Mouse (Mus musculus) macrophage (primary cell): ENCODE data around the gene N4bp3. TPM values are rescaled to one million over a fixed set of nuclear protein-coding genes. Genes with fewer than 3 reads are reported as not detected.
A peak's percentile ranks its signal among the peaks of the same experiment; 100 is the strongest.
"Not testable (repeated sequence)": the region's sequence is repeated elsewhere in the genome, so short reads cannot be mapped to it uniquely, and the experiment has no call there.

Experiments
- H3K27ac ChIP-seq: fragments of 350-480 bp; formaldehyde crosslinking; 2 replicates; pipeline ENCODE4 v1.9.0; 2021
- H3K36me3 ChIP-seq: fragments of 350-480 bp; formaldehyde crosslinking; 2 replicates; pipeline ENCODE4 v1.9.0; 2021; ENCODE audit errors: inconsistent target
- H3K4me3 ChIP-seq: fragments of 350-480 bp; formaldehyde crosslinking; 2 replicates; pipeline ENCODE4 v1.9.0; 2021; ENCODE audit errors: inconsistent target
- H3K79me2 ChIP-seq: fragments of 350-480 bp; formaldehyde crosslinking; 2 replicates; pipeline ENCODE4 v1.9.0; 2021; ENCODE audit errors: inconsistent target
- WGBS: methylation state at CpG from one replicate; pipeline ENCODE4 v1.1.7; 2026; ENCODE audit warnings: inconsistent platforms; ENCODE audit not compliant: missing documents; 5-methylcytosine and 5-hydroxymethylcytosine counted together
- polyA plus RNA-seq: library from polyadenylated mRNA; stranded (reverse); fragments of 250-400 nt; gene quantifications from 3 replicates; pipeline ENCODE4 v1.2.4, GENCODE M21; 2018; ENCODE audit warnings: inconsistent platforms

N4bp3 gene
- polyA plus RNA-seq, 1 experiment from 2014 or later: 6.3 TPM

DNA sequence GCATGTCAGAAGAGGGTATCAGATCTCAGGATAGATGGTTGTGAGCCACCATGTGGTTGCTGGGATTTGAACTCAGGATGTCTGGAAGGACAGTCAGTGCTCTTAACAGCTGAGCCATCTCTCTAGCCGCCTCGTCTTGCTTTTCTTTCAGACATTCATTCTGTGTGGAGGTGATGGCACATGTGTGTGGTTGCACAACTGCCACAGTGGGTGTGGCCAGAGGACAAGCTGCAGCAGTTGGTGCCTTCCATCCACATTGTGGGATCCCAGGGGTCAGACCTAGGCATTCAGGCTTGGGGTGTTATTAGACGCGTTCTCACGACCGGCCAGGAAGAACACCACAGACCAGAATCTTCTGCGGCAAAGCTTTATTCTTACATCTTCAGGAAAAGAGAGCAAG, 14.1 kb upstream of the N4bp3 start:
- not testable (repeated sequence) for H3K36me3 ChIP-seq, H3K4me3 ChIP-seq, H3K27ac ChIP-seq, H3K79me2 ChIP-seq
- WGBS: 84% methylated on average over 4 of the region's 7 CpGs

DNA sequence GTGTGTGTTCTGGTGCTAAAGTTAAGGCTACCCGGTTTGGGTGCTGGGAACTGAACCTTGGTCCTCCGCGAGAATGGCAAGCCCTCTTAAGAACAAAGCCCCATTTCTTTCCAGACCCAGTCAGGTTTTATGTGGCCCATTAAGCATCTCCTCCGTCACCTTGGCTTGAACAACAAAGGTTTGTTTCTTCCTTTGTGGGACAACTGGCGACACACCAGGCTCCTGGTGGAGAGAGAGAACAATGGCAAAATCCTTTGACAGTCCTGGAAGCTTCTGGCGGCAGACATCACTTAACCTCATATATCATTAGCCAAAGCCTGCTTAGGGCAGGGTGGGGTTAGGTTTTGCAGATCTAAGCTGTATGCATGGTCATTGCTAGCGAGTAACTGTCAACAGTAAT, 12.0 kb upstream of the N4bp3 start:
- H3K36me3 ChIP-seq: no peaks in the 10 kb centered on the region
- WGBS: 91% methylated on average over 7 of the region's 7 CpGs
- H3K27ac ChIP-seq: no peak overlapping the region
- no peaks in the 10 kb centered on the region for H3K79me2 ChIP-seq
- H3K4me3 ChIP-seq: no peak overlapping the region

DNA sequence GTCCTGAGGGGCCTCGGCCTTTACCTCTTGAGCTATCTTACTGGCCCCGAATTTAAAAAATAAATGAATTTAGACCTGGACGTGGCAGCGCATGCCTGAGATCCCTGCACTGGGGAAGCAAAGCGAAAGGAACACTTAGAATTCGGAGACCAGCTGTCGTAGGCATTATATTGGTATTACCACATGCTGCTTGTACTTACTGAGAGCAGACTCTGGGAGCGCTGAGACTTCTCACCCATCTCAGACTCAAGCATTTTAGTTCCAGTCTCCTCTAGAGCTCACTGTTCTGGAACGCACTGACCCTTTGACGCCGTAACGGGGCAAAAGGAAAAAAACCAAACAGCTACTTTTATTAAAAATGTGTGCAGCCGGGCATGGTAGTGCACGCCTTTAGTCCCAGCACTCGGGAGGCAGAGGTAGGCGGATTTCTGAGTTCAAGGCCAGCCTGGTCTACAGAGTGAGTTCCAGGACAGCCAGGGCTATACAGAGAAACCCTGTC, 11.3 kb upstream of the N4bp3 start:
- no peak overlapping the region for H3K27ac ChIP-seq
- H3K4me3 ChIP-seq: no peak overlapping the region
- WGBS: 95% methylated on average over 14 of the region's 16 CpGs
- no peaks in the 10 kb centered on the region for H3K36me3 ChIP-seq
- H3K79me2 ChIP-seq: no peaks in the 10 kb centered on the region

DNA sequence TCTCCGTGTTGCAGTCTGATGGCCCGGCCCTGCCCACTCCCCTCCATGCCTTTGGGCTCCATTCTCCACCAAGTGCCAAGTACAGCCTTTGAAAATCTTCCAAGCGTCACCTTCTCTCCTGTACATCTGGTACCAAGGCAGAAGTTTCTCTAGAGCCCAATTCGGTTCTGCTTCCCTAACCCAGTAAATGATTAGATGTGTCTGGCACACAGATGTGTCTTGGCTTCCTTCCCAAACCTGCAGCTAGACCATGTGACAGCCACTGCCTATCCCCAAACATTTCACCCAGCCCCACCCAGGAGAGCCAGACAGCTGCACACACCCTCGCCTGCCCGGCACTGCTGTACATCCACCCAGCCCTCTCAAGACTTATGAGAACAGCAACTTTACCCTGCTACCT, 8.1 kb upstream of the N4bp3 start:
- Histone ChIP-seq H3K27ac (no peak overlapping the region), H3K36me3 (no peaks in the 10 kb centered on the region), H3K79me2 (no peaks in the 10 kb centered on the region), H3K4me3 (no peak overlapping the region)
- WGBS: 44% methylated on average over 6 of the region's 6 CpGs

DNA sequence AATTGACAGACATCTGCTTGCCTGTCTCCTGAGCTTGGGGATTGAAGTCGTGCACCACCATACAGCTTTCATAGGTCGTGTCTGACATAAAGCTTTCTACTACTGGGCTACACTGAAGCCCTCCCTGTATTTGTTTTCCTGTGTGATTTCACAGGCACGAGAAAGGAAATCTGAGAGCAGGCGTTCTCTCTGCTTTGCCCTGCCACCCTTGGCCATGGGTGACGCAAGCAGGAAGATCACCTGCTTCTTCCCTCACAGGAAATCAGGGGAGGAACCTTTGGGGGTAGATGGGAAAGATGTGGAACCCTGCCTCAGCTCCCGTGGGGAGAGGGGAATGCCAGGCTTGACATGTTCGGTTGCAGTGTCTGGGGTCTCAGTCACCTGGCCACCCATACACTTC, 7.6 kb upstream of the N4bp3 start:
- Histone ChIP-seq H3K27ac (no peak overlapping the region), H3K36me3 (no peaks in the 10 kb centered on the region), H3K79me2 (no peaks in the 10 kb centered on the region), H3K4me3 (no peak overlapping the region)
- WGBS: 33% methylated on average over 7 of the region's 7 CpGs

DNA sequence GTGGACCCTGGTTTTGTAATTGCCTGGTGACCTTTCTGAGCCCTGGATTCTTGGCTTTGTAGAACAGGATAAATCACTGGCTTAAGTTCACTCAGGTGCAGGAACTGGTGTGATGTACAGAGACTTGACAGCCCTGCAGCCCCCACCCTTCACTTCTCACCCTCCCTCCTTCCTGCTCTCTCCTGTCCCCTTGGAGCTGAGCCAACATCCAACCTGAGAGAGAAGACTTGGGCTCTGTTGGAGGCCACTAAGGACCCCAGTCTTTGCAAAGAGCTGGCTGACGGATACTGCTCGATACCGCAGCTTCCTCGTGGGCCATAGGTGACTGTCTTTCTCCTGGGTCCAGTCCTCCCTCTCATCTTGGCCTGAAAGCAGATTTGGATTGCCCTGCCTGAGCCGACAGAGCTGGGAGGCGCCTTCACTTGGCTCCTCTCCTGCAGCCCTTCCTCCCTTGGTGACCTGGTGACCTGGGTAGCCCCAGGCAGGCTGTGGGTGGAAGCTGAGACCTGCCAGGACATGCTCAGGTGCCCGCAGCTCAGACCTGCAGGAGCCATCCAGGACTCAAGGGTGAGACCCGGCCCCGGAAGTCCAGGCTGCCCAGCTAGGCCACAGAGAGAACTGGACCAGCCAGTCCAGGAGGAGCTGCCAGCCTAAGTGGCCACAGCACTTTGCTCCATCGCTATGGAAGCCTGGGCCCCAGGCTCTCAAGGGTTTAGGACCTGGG, 6.3 kb upstream of the N4bp3 start:
- Histone ChIP-seq H3K4me3 (no peak overlapping the region), H3K27ac (no peak overlapping the region), H3K79me2 (no peaks in the 10 kb centered on the region), H3K36me3 (no peaks in the 10 kb centered on the region)
- WGBS: 98% methylated on average over 9 of the region's 10 CpGs

DNA sequence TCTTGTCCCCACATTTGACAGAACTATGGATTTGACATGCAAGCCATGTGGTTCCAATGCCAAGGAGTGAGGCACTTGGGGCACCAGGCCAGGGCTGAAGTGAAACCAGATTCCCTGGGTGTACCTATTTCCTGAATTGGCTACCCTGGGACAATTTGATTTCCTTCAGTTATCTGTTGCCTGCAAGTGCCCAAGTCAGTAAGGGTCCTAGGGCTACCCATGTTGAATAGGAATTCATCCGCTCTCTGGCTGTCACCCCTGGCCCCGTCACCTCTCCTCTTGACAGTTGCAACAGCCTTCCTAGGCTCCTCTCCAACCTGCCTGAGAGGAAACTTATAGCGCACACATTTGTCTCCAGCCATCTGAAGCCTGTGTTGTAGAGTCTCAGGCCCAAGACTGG, 4.2 kb upstream of the N4bp3 start:
- H3K27ac ChIP-seq: no peak overlapping the region
- peaks cover 4% of the 10 kb centered on the region; the same call in 1 of the 2 replicates for H3K79me2 ChIP-seq
- no peaks in the 10 kb centered on the region for H3K36me3 ChIP-seq
- no peak overlapping the region for H3K4me3 ChIP-seq
- 94% methylated on average over 3 of the region's 3 CpGs for WGBS

DNA sequence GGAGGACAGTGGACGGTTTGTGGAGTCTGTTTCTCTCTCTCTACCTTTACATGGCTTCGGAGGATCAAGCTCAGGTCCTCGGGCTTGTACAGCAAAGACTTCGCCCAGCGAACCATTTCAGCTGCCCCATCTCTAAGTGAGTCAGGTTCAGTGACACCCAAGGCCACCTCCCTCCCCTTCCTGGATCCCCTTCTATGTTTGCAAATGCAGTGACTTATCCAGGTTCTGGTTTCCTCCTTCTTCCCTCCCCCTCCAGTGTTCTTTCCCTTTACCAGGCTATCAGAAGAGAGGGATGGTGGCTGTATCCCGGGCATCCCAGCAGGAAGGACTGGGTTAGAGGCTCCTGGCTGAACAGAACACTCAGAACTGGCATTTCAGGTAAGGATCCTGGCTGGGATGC, 3.1 kb upstream of the N4bp3 start:
- Histone ChIP-seq H3K4me3 (no peak overlapping the region), H3K36me3 (no peaks in the 10 kb centered on the region), H3K27ac (no peak overlapping the region), H3K79me2 (peaks cover 15% of the 10 kb centered on the region; the same call in 1 of the 2 replicates)
- WGBS: 93% methylated on average over 6 of the region's 6 CpGs

DNA sequence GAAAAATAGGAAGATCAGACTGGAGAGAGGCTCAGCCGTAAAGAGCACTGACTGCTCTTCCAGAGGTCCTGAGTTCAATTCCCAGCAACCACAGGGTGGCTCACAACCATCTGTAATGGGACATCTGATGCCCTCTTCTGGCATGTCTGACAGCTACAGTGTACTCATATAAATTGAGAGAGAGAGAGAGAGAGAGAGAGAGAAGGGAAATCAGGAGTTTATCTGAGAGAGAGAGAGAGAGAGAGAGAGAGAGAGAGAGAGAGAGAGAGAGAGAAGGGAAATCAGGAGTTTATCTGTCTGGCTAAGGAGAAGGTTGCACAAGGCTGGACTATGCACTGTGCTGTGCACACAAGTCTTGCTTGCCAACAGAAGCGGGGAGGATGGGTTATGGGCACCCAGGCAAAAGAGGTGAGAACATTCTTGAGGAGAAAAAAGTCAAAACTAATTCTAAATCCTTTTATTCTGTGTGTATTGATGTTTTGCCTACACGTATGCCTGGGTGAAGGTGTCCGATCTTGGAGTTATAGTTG, 2.3 kb upstream of the N4bp3 start:
- Histone ChIP-seq H3K79me2 (peaks cover 22% of the 10 kb centered on the region; the same call in 1 of the 2 replicates), H3K4me3 (no peak overlapping the region), H3K27ac (no peak overlapping the region), H3K36me3 (no peaks in the 10 kb centered on the region)
- WGBS: 93% methylated on average over 4 of the region's 4 CpGs

DNA sequence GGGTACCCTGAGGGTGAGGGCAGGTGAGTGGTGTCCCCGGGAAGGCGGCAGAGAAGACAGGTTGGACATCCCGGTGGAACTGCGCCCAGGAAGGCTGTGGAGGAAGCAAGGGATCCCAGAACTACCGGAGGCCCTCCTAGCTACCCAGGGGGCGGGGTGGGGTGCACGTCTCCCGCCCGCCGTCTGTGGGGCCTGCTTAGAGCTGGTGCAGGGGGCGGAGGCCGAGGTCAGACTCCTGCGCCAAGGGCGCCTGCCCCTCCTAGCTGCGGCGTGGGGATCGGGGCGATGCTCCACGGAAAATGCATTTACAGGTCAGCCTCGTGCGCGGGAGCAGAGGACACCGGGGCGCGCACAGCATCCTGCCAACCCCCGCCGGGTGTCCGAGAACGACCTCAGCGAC, 381 bp downstream of the N4bp3 start:
- 1% methylated on average over 28 of the region's 30 CpGs for WGBS
- Histone ChIP-seq H3K79me2 (peaks cover 29% of the 10 kb centered on the region; the same call in 1 of the 2 replicates), H3K27ac (no peak overlapping the region), H3K36me3 (no peaks in the 10 kb centered on the region), H3K4me3 (peak overlapping the region; percentile 45)

DNA sequence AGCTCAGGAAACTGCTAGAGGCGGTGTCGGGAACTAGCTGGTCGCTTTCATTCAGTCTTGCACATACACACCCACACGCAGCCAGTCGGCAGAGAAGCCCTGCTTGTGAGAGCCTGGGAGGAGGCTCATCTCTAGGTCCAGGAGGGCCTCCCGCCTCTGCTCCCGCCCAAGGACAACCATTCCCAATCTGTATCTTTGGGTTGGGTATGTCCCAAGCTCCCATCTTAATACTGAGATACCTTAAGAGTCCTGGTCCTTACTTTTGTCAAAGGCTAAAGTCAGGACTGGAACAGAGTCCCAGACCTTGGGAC, 798 bp downstream of the N4bp3 start:
- 9% methylated on average over 7 of the region's 7 CpGs for WGBS
- no peaks in the 10 kb centered on the region for H3K36me3 ChIP-seq
- no peak overlapping the region for H3K27ac ChIP-seq
- peak overlapping the region; percentile 45 for H3K4me3 ChIP-seq
- peaks cover 29% of the 10 kb centered on the region; the same call in 1 of the 2 replicates for H3K79me2 ChIP-seq

DNA sequence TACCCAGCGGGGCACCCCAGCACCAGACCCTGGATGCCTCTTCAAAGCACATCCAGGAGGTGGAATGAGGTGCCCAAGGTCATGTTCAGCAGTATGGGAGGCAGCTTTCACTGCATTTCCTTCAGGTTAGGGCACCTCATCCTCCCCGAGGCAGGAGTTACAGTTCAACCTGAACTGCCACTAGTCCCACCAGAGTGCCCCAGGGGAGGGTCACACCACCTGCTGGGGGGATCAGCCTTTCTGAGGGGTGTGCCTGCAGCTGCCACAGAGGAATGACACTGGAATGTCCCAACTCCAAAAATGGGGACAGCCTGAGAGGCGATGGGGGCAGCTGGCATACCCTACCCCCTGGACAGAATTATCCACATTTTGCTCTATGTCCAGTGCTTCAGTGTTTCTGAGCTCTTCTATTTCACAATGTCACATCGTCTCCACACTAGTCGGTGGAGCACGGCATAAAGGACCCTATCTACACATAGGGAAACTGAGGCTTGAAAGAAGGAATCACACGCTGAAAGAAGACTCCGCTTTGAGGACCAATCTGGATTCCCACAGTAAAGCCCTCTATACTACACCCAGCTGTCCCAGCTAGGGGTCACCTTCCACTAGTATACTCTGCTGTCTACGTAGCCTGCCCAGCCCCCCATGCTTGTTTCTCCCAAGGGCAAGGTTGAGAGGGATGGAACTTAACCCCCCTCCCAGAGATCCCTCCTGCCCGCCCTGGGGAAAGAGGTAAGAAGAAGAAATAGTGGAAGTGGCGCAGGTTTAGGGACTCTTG, 1.3 kb downstream of the N4bp3 start:
- H3K36me3 ChIP-seq: no peaks in the 10 kb centered on the region
- H3K27ac ChIP-seq: no peak overlapping the region
- 65% methylated on average over 11 of the region's 11 CpGs for WGBS

DNA sequence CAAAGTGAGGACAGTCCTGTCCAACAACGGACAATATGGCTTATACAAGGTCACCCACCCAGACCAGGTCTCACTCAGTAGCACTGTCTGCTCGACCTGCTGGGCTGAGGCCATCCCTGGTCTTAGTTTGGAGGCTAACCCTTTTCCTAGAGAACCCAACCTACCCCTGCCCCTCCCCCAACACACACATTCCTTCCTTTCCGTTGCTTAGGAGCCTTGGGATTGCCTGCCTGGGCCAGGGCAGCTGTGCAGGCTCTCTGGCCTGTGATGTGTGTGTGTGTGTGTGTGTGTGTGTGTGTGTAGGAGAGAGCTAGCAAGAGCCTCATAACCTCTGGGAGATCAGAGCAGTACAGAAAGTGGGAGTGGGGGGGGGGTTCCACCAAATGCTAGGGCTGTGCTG, 2.1 kb downstream of the N4bp3 start:
- no peaks in the 10 kb centered on the region; the same call in 1 of the 2 replicates for H3K36me3 ChIP-seq
- H3K27ac ChIP-seq: no peak overlapping the region
- peaks cover 29% of the 10 kb centered on the region; the same call in 1 of the 2 replicates for H3K79me2 ChIP-seq
- WGBS: 82% methylated on average over 2 of the region's 3 CpGs
- no peak overlapping the region for H3K4me3 ChIP-seq

More for the DNA sequence above, 1.3 kb downstream of the N4bp3 start:
- Histone ChIP-seq H3K4me3 (peak overlapping the region; percentile 45), H3K79me2 (peaks cover 29% of the 10 kb centered on the region; the same call in 1 of the 2 replicates)

DNA sequence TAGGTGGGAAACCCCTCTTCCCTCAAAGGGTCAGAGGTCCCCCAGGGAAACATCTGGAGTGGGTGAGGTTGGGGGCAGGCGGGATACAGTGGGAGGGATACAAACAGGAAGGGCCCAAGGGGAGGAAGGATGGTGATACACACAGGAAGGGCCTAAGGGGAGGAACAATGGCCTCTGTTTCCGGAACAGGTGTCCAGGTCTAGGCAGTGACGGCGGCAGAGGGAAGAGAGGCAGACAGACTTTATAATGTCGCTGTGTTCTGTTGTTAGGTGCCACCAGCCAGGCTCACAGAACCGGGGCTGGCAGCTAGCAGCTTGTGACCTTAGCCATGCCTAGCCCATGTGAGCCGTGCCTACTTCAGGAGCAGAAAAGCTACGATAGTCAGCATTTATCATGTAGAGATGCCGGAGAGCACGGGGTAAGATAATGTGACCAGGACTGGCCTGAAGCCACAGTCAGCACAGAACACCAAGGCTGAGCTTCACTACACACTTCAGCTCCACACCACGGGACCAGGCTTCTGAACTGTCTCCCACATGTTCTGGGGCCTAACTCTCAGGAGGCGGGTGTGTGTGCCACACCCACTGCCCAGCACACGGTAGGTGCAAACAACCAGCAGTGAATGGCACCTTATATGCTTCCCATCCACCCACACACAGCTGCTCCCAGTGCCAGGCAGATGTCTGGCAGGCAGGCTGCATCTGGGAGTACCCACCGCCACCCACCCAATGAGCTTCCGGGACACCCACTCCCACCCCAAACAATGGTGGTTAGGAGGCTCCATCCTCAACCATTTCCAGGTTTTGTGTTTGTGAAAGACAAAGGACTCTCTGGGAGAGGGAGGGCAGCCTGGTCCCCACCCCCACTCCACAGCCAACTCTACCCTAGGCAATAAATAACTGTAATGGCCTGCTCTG, 3.6 kb downstream of the N4bp3 start:
- Histone ChIP-seq H3K4me3 (no peak overlapping the region), H3K79me2 (peaks cover 29% of the 10 kb centered on the region; the same call in 1 of the 2 replicates), H3K27ac (no peak overlapping the region), H3K36me3 (no peaks in the 10 kb centered on the region; the same call in 1 of the 2 replicates)
- 79% methylated on average over 15 of the region's 15 CpGs for WGBS
